Mouse (Mus musculus) erythroblast, embryonic 14.5 days (primary cell): ENCODE measurements around the gene Tceanc2.

Experiments
- GATA1 ChIP-seq: IDR thresholded peaks from 2 replicates; pipeline ENCODE4 v1.6.1; 2012; ENCODE audit warnings: low read length, inconsistent platforms, mixed read lengths
- TAL1 ChIP-seq: IDR thresholded peaks from 3 replicates; pipeline ENCODE4 v1.6.1; 2012; ENCODE audit warnings: low read length, inconsistent platforms, mixed read lengths

DNA sequence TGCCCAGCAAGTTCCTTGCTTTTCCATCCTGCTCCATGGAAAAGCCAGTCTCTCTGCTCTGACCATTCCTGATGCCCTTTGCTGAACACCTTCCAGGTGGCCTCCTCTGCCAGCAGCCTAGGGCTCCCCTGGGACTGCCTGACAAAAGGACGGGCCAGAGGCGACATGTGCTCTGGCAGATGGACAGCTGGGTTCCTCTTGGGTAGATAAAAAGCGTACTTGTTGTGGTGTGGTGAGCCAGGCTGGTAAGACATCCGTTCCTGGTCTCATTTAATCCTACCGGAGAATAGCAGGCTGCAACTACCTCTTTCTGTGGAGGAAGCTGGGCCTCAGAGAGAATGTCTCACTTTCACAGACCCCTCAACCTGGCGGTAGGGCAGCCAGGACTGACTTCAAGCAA is 82.9 kb downstream of the Tceanc2 start:
- TF ChIP-seq GATA1, result no peak
- no peak for TF ChIP-seq TAL1
